Mouse (Mus musculus) ES-Bruce4 (cell line): ENCODE measurements at regions not wholly inside any gene's neighbourhood (a gene's known extent, or its start where the extent isn't known, plus 50 kb on each side); places are given as distances from the start of the nearest gene placed in this dataset.

Experiments
- H3K27ac ChIP-seq: 2 replicates; pipeline ENCODE4 v1.5.1; 2012; ENCODE audit warnings: low read length, inconsistent platforms; ENCODE audit not compliant: insufficient read depth
- H3K27me3 ChIP-seq: 2 replicates; pipeline ENCODE4 v1.6.1; 2012; ENCODE audit warnings: mild to moderate bottlenecking, low read length, inconsistent platforms; ENCODE audit not compliant: control insufficient read depth, poor library complexity, insufficient read depth, severe bottlenecking
- H3K36me3 ChIP-seq: 2 replicates; pipeline ENCODE4 v1.6.1; 2012; ENCODE audit warnings: inconsistent platforms, mild to moderate bottlenecking, low read length, moderate library complexity; ENCODE audit not compliant: control insufficient read depth, poor library complexity, insufficient read depth, severe bottlenecking
- H3K4me1 ChIP-seq: one replicate; pipeline ENCODE4 v1.8.1; 2011; ENCODE audit warnings: low read length; ENCODE audit not compliant: control insufficient read depth, insufficient read depth
- H3K4me3 ChIP-seq: 2 replicates; pipeline ENCODE4 v1.5.1; 2011; ENCODE audit warnings: low read depth, mild to moderate bottlenecking, low read length
- H3K9ac ChIP-seq: 2 replicates; pipeline ENCODE4 v1.6.1; 2012; ENCODE audit warnings: low read depth, mild to moderate bottlenecking, inconsistent platforms; ENCODE audit not compliant: poor library complexity, severe bottlenecking
- H3K9me3 ChIP-seq: replicated peaks from 2 replicates; pipeline ENCODE4 v1.6.1; 2012; ENCODE audit warnings: mild to moderate bottlenecking, low read length, inconsistent platforms; ENCODE audit not compliant: control insufficient read depth, poor library complexity, insufficient read depth, severe bottlenecking
- CTCF ChIP-seq: IDR thresholded peaks from one replicate; pipeline ENCODE4 v1.8.1; 2011; ENCODE audit warnings: low read depth, low read length
- EP300 ChIP-seq: IDR thresholded peaks from 2 replicates; pipeline ENCODE4 v1.6.1; 2011; ENCODE audit warnings: low read depth, low read length; ENCODE audit not compliant: insufficient read depth
- POLR2A ChIP-seq: IDR thresholded peaks from one replicate; pipeline ENCODE4 v1.8.1; 2011; ENCODE audit warnings: low read length; ENCODE audit not compliant: insufficient read depth

DNA sequence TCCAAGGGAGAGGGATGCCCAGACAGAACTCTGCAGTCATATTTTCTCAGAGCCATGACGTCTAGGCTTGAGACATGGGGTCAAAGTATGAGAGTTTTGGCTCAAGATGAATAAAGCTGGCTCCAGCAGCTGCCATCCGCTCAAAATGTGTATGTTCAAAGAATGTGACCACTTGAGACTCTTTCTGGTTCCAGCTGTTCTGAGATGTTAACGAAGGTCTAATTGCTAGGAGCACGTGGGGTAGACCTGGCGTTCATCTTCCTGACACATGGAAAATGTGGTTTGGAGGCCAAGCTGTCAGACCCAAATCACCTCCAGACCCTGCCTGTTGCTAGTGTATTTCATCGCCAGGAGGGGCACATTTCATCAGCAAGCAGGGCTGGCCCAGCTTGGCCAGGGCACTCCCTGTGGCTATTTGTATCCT, 58.9 kb upstream of the Ankrd1 start:
- H3K9ac ChIP-seq: no peak overlapping the region
- H3K27ac ChIP-seq: no peak overlapping the region
- no peaks in the 10 kb centered on the region for H3K36me3 ChIP-seq
- H3K27me3 ChIP-seq: no peaks in the 10 kb centered on the region
- H3K4me3 ChIP-seq: no peak overlapping the region
- TF ChIP-seq EP300 (no peak), CTCF (no peak), POLR2A (no peak)
- no peaks in the 10 kb centered on the region for H3K9me3 ChIP-seq
- H3K4me1 ChIP-seq: no peaks in the 10 kb centered on the region

DNA sequence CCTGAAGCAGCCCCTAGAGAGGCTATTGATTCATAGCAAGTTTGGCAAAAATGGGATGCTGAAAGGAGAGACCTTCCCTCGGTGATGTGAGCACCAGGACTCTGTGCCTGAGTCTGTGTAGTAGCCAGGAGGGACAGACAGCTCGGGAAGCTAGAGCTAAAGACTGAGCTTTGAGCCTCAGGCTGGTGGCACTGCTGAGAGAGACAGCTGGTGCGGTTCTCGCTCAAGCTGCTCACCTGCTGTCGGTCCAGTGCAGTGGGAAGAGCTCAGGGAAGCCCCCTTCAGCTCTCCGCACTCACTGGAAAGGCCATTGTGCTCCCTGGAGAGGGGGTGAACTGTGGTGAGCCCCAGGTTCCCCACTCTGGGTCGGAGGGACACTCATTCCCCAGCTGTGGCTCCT, 60.4 kb upstream of the Ankrd1 start:
- TF ChIP-seq CTCF: no peak
- TF ChIP-seq EP300: no peak
- TF ChIP-seq POLR2A: no peak
- Histone ChIP-seq H3K36me3 (no peaks in the 10 kb centered on the region), H3K27ac (no peak overlapping the region), H3K4me3 (no peak overlapping the region), H3K4me1 (no peaks in the 10 kb centered on the region), H3K9ac (no peak overlapping the region), H3K27me3 (no peaks in the 10 kb centered on the region), H3K9me3 (no peaks in the 10 kb centered on the region)

DNA sequence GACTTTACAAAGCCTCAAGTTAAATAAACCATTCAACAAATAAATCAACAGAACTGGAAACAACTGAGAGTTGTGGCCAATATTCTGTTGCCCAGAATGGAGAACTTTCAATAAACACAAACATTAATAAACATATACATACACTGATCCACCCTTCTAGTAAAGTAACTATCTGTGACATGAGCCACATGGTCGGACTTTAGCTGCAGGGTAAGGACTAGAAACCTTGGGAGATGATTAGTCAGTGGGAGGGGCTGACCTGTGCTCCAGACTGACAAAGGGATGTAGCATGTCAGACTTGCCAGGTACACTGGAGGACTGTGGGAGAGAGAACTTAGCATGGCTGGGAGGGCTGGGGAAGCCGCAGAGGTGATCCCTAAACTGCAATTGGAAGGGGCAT, 61.6 kb upstream of the Ankrd1 start:
- Histone ChIP-seq H3K9me3 (no peaks in the 10 kb centered on the region), H3K4me1 (no peaks in the 10 kb centered on the region), H3K9ac (no peak overlapping the region), H3K36me3 (no peaks in the 10 kb centered on the region), H3K4me3 (no peak overlapping the region), H3K27ac (no peak overlapping the region), H3K27me3 (no peaks in the 10 kb centered on the region)
- no peak for TF ChIP-seq EP300
- TF ChIP-seq CTCF: no peak
- TF ChIP-seq POLR2A: no peak

DNA sequence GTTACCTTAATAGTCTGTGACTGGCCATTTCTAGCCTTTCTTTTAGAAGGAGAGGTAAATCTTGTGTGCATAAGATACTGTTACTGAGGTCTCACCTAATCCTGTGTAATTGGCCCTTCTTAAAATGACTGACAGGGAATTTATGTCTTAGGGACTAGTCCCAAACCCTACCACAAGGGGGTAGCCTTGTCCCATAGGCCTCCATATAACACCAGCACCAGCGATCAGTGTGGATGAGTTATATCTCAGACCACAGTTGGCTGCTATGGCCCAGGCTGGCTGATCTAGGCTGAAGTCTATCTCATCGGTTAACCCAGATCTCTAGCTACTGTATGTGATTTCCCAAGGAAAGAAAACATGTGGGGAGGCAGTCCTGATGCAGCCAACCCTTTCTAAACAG, 63.2 kb upstream of the Ankrd1 start:
- Histone ChIP-seq H3K4me3 (no peak overlapping the region), H3K9ac (no peak overlapping the region), H3K36me3 (no peaks in the 10 kb centered on the region), H3K9me3 (no peaks in the 10 kb centered on the region), H3K27ac (no peak overlapping the region), H3K27me3 (no peaks in the 10 kb centered on the region), H3K4me1 (no peaks in the 10 kb centered on the region)
- TF ChIP-seq POLR2A (no peak), EP300 (no peak), CTCF (peak; percentile 38)

DNA sequence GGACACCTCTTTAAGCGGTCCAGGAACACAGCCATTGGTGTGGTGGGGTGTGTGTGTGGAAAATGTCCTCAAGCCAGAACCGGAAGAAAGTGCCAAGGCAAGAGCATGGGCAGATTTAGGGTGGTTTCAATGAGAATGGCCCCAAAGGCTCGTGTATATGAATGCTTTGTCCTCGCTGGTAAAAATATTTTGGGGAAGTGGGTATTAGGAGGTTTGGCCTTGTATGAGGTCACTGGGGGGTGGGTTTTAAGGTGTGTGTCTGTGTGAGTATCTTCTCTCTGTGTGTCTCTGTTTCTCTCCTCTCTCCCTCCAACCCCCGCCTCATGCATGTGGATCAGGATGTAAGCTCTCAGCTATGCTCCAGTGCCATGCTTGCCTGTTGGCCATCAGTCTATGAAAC, 69.8 kb upstream of the Ankrd1 start:
- Histone ChIP-seq H3K36me3 (no peaks in the 10 kb centered on the region), H3K9me3 (no peaks in the 10 kb centered on the region), H3K4me3 (no peak overlapping the region), H3K27ac (no peak overlapping the region), H3K4me1 (no peaks in the 10 kb centered on the region), H3K9ac (no peak overlapping the region), H3K27me3 (no peaks in the 10 kb centered on the region)
- TF ChIP-seq CTCF (no peak), POLR2A (no peak), EP300 (no peak)

DNA sequence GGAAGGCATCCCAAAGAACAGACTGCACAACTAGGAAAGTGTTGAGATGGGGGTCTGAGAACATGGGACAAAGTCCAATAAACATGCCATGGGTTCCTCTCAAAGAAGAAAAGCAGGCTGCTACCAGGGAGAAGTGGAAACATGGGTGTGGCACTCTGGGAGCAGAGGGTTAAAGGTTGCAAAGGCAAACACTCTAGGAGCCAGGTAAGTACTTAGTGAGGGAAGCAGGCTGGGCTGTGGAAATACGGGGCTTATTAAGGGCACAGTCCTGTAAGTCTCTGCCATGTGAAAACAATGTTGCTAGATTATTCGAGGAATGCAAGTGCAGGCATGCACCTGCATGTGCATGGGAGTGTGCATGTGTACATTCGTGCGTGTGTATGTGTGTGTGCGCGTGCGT, 71.7 kb upstream of the Ankrd1 start:
- Histone ChIP-seq H3K27me3 (no peaks in the 10 kb centered on the region), H3K27ac (no peak overlapping the region), H3K36me3 (no peaks in the 10 kb centered on the region), H3K4me1 (no peaks in the 10 kb centered on the region), H3K9ac (no peak overlapping the region), H3K9me3 (no peaks in the 10 kb centered on the region), H3K4me3 (no peak overlapping the region)
- no peak for TF ChIP-seq POLR2A

DNA sequence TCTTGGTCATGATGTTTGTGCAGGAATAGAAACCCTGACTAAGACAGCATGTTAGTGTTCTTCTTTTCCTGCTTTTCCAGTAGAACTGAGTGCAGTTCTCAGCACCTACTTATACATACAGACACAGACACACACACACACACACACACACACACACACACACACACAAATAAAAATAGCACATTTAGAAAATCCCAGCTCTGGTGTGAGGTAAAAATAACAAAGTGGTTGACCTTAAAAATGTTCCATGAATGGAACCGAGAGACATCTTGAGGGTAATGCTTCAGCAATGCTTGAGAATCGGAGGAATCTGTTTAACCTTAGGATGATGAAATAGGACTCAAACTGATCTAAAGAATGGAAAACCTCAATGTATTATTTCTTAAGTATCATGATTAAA, 84.4 kb upstream of the Ankrd1 start:
- no peak overlapping the region for H3K27ac ChIP-seq

More for the DNA sequence above, 84.4 kb upstream of the Ankrd1 start:
- Histone ChIP-seq H3K9me3 (no peaks in the 10 kb centered on the region), H3K9ac (no peak overlapping the region), H3K4me3 (no peak overlapping the region), H3K4me1 (no peaks in the 10 kb centered on the region), H3K27me3 (no peaks in the 10 kb centered on the region), H3K36me3 (no peaks in the 10 kb centered on the region)
- no peak for TF ChIP-seq POLR2A
- no peak for TF ChIP-seq EP300
- no peak for TF ChIP-seq CTCF
